Comparison of ENCODE assay signal across 13 mouse cellular contexts in genomic region chr1:52305679-52306632, GRCm38 (mm10).
A peak's percentile ranks its signal among the peaks of the same experiment; 100 is the strongest.
DNase-seq lines count a peak whose midpoint lies in the region; ATAC-seq and TF ChIP-seq lines count a peak whose summit lies in the region.
"Had no signal": no experiment of that assay in that cellular context is flagged by ENCODE, and none has a peak within 500 bp of the region (broad histone marks: within the 10 kb centered on the region; RNA-seq: fewer than 3 reads in every experiment).

No protein-coding gene starts in this region.

- H3K4me2 ChIP-seq in forebrain, embryonic 12.5 days = no peak overlapping the region
- H3K4me2 ChIP-seq in limb, embryonic 12.5 days = no peak overlapping the region
- no peak overlapping the region for H3K4me2 ChIP-seq in neural tube, embryonic 14.5 days (ENCODE audit: low read depth, low read length)
- no peak overlapping the region for H3K4me2 ChIP-seq in liver, postnatal 0 days (ENCODE audit: low read depth, low read length)
- H3K4me2 ChIP-seq: intestine, embryonic 15.5 days; liver, embryonic 11.5 days had no signal

- H3K4me3 ChIP-seq in forebrain, embryonic 12.5 days (replicated peaks) = no peak overlapping the region
- H3K4me3 ChIP-seq in hindbrain, embryonic 10.5 days = no peak overlapping the region
- no peak overlapping the region for H3K4me3 ChIP-seq in limb, embryonic 12.5 days (replicated peaks)
- no peak overlapping the region for H3K4me3 ChIP-seq in neural tube, embryonic 14.5 days (ENCODE audit: low read depth, low read length)
- H3K4me3 ChIP-seq in liver, postnatal 0 days (ENCODE audit: low read depth, low read length) = no peak overlapping the region
- H3K4me3 ChIP-seq: intestine, embryonic 15.5 days had no signal

- no peak overlapping the region for H3K9ac ChIP-seq in forebrain, embryonic 12.5 days
- no peak overlapping the region for H3K9ac ChIP-seq in limb, embryonic 12.5 days (replicated peaks)
- no peak overlapping the region for H3K9ac ChIP-seq in neural tube, embryonic 14.5 days (replicated peaks; ENCODE audit: low read depth, low read length)
- H3K9ac ChIP-seq in liver, postnatal 0 days (replicated peaks) = no peak overlapping the region
- H3K9ac ChIP-seq: intestine, embryonic 15.5 days had no signal

- H3K36me3 ChIP-seq in forebrain, embryonic 12.5 days (replicated peaks) = no peaks in the 10 kb centered on the region
- no peaks in the 10 kb centered on the region for H3K36me3 ChIP-seq in hindbrain, embryonic 10.5 days
- no peaks in the 10 kb centered on the region for H3K36me3 ChIP-seq in limb, embryonic 12.5 days
- H3K36me3 ChIP-seq in neural tube, embryonic 14.5 days (ENCODE audit: control insufficient read depth, insufficient read depth, low read length) = no peaks in the 10 kb centered on the region
- H3K36me3 ChIP-seq in liver, postnatal 0 days (replicated peaks; ENCODE audit: insufficient read depth, low read length) = no peaks in the 10 kb centered on the region
- H3K36me3 ChIP-seq: intestine, embryonic 15.5 days had no signal

- ATAC-seq in forebrain, embryonic 12.5 days (ENCODE audit: low FRiP score) = peak; percentile 68
- no peak for ATAC-seq in limb, embryonic 12.5 days (ENCODE audit: insufficient number of reproducible peaks, insufficient read depth, low FRiP score, low TSS enrichment, low read depth)
- ATAC-seq in neural tube, embryonic 14.5 days (ENCODE audit: low read depth) = peak; percentile 69
- ATAC-seq in liver, postnatal 0 days = no peak
- ATAC-seq: activated CD4-positive, CD25-positive, alpha-beta regulatory T cell, adult 4 months; intestine, embryonic 15.5 days; lung, postnatal 0 days had no signal

- no peak for TF ChIP-seq CTCF in liver, postnatal 0 days (IDR thresholded peaks at IDR 0.05; ENCODE audit: low read depth)

- H3K4me1 ChIP-seq in forebrain, embryonic 12.5 days = peaks cover 9% of the 10 kb centered on the region
- H3K4me1 ChIP-seq in hindbrain, embryonic 10.5 days (replicated peaks) = peaks cover 10% of the 10 kb centered on the region; the same call in 1 of the 2 replicates
- peaks cover 16% of the 10 kb centered on the region for H3K4me1 ChIP-seq in limb, embryonic 12.5 days (replicated peaks)
- no peaks in the 10 kb centered on the region; the same call in 1 of the 2 replicates for H3K4me1 ChIP-seq in neural tube, embryonic 14.5 days (ENCODE audit: control insufficient read depth, insufficient read depth, low read length)
- H3K4me1 ChIP-seq in liver, postnatal 0 days (ENCODE audit: insufficient read depth) = no peaks in the 10 kb centered on the region
- H3K4me1 ChIP-seq: intestine, embryonic 15.5 days had no signal

- H3K9me3 ChIP-seq in forebrain, embryonic 12.5 days = no peaks in the 10 kb centered on the region
- H3K9me3 ChIP-seq in hindbrain, embryonic 10.5 days = no peaks in the 10 kb centered on the region
- H3K9me3 ChIP-seq in limb, embryonic 12.5 days = no peaks in the 10 kb centered on the region
- no peaks in the 10 kb centered on the region for H3K9me3 ChIP-seq in neural tube, embryonic 14.5 days (ENCODE audit: control insufficient read depth, low read length)
- H3K9me3 ChIP-seq in liver, postnatal 0 days (ENCODE audit: low read length) = no peaks in the 10 kb centered on the region
- H3K9me3 ChIP-seq: intestine, embryonic 15.5 days had no signal

- no peak for TF ChIP-seq EP300 in liver, postnatal 0 days (IDR thresholded peaks at IDR 0.05; ENCODE audit: low read depth)

- peak overlapping the region; percentile 59; the same call in 1 of the 2 replicates for H3K27ac ChIP-seq in forebrain, embryonic 12.5 days
- peak overlapping the region; percentile 9; the same call in 1 of the 2 replicates for H3K27ac ChIP-seq in hindbrain, embryonic 10.5 days
- peak overlapping the region; percentile 37 for H3K27ac ChIP-seq in limb, embryonic 12.5 days
- H3K27ac ChIP-seq in neural tube, embryonic 14.5 days (ENCODE audit: low read depth, low read length) = peak overlapping the region; percentile 18; the same call in 1 of the 2 replicates
- no peak overlapping the region for H3K27ac ChIP-seq in liver, postnatal 0 days (ENCODE audit: low read depth)
- H3K27ac ChIP-seq: intestine, embryonic 15.5 days had no signal

- DNase-seq in hindbrain, embryonic 10.5 days (ENCODE audit: low spot score) = peak; percentile 7
- DNase-seq in liver, postnatal 0 days = no peak
- no peak for DNase-seq in cerebellum, adult 9-11 months
- no peak for DNase-seq in kidney, postnatal 14 days
- DNase-seq: right cerebral cortex, postnatal 25 days; thymus, adult 2 months had no signal

- WGBS in forebrain, embryonic 12.5 days = 41% methylated on average over 18 of the region's 18 CpGs
- WGBS in hindbrain, embryonic 10.5 days = 77% methylated on average over 18 of the region's 18 CpGs
- WGBS in limb, embryonic 12.5 days = 61% methylated on average over 18 of the region's 18 CpGs
- WGBS in neural tube, embryonic 14.5 days = 58% methylated on average over 18 of the region's 18 CpGs
- WGBS in liver, postnatal 0 days (ENCODE audit: insufficient replicate concordance) = 85% methylated on average over 18 of the region's 18 CpGs

- H3K27me3 ChIP-seq in forebrain, embryonic 12.5 days = no peaks in the 10 kb centered on the region
- H3K27me3 ChIP-seq in hindbrain, embryonic 10.5 days (ENCODE audit: insufficient read depth, poor library complexity, severe bottlenecking) = no peaks in the 10 kb centered on the region
- 0 out of 2 replicates have a peak, but pooled peaks cover 8% of the 10 kb centered on the region for H3K27me3 ChIP-seq in limb, embryonic 12.5 days
- no peaks in the 10 kb centered on the region for H3K27me3 ChIP-seq in neural tube, embryonic 14.5 days (ENCODE audit: control insufficient read depth, insufficient read depth, low read length)
- H3K27me3 ChIP-seq in liver, postnatal 0 days (ENCODE audit: insufficient read depth, low read length) = no peaks in the 10 kb centered on the region
- H3K27me3 ChIP-seq: intestine, embryonic 15.5 days had no signal

Comparison
In these comparisons a context has a peak if more than half of its experiments do, and no peak if none do; other contexts are left out.
1. ATAC-seq: peak in forebrain, embryonic 12.5 days (single experiment) and neural tube, embryonic 14.5 days (single experiment); none in limb, embryonic 12.5 days (single experiment) and liver, postnatal 0 days (single experiment).